Mouse (Mus musculus) cerebellum, postnatal 25 days (tissue): ENCODE data around the gene Zbed4.
"Not testable (repeated sequence)": the region's sequence is repeated elsewhere in the genome, so short reads cannot be mapped to it uniquely, and the experiment has no call there.

Source experiments
- DNase-seq, 2 experiments: peaks; one replicate each; pipeline ENCODE4 v3.0.0; 2021; ENCODE audit warnings: mixed read lengths in 2 of 2

The Zbed4 gene

GRCm38 (mm10) chr15:88751564-88752402 lies at the start of gene Zbed4:
Gene Zbed4 (plus strand): TSS chr15:88751660.
- DNase-seq: peak in 1 of 2 experiments; percentile 69

- peak in 1 of 2 experiments; percentile 44 for DNase-seq
Observed at GRCm38 (mm10) chr15:88702501-88702900, 49.0 kb upstream of the Zbed4 start.

DNA sequence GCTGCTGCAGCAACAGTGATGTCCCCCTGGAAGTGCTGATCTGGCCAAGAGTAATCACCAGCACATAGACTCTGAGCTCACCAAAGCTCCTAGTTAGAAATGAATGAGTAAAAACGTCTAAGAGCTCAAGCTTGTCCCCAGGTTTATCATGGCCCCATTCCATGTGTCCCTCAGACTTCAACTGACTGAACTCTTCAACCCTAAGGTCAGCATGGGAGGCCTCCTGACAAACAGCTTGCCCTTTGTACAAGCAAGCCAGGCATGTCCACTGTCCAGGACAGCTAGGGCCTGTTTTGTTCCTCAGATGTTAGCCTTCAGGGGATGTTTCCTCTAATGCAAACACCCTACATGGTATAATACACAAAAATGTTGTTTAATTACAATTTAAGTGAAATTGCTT lies 47.2 kb upstream of the Zbed4 start:
- DNase-seq: no peak

GRCm38 (mm10) chr15:88706320-88706719 lies 45.1 kb upstream of the Zbed4 start:
- DNase-seq: no peak

- DNase-seq: not testable (repeated sequence)
Observed at GRCm38 (mm10) chr15:88706987-88707386, 44.5 kb upstream of the Zbed4 start.

DNA sequence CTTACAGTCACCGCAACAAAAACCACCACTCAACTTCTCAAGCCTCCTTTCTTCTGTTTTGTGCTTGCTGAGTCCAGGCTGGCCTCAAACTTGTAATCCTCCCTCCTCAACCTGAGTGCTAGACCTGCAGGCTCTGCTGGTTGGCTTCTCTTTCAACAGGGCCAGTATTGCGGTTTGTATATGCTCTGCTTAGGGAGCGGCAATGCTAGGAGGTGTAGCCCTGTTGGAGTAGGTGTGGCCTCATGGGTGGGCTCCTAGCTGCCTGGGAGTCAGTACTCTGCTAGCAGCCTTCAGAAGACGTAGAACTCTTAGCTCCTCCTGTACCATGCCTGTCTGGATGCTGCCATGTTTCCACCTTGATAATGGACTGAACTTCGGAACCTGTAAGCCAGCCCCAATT lies 43.3 kb upstream of the Zbed4 start:
- no peak for DNase-seq

- DNase-seq: no peak
Observed at GRCm38 (mm10) chr15:88708657-88709511, 42.6 kb upstream of the Zbed4 start.

- no peak for DNase-seq
Observed at GRCm38 (mm10) chr15:88709878-88710277, 41.6 kb upstream of the Zbed4 start.

DNA sequence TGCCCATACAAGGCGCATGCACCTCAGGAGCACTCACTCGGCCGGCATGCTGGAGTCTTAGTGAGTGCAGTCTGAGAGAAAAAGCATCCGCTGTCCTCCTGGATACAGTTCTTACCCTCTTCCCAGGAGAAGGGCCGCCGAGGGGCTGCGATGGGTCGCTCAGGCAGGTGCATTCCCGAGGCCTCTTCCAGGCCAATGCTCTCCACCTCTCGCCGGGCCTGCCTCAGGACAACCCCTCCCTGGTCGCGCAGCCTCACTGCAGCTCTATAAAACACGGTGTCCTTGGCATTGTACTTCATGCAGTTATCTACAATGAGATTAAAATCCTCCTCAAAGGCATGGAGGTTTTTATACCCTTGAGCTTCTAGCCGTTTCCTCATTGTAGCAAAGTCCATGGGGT lies 39.0 kb upstream of the Zbed4 start:
- no peak for DNase-seq

- DNase-seq: no peak
Observed at GRCm38 (mm10) chr15:88714021-88714589, 37.4 kb upstream of the Zbed4 start.

DNA sequence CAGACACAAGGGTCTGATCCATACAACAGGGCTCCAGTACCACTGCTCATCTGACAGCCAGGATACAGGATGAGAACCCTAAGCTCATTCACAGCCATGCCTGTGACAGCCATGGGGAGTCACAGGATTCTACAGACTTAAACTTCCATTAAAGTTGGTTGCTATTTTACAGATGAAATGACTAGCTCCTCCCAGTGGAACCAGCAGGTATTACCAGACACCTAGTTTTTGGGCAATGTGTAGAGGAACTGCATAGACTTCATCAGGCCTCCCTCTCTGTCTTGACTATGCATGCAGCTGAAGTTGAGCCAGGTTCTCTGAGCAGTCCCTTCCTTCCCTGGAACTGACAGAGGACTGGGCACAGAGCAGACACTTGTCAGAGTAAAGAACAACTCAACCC lies 35.1 kb upstream of the Zbed4 start:
- peak in 1 of 2 experiments; percentile 62 for DNase-seq

DNA sequence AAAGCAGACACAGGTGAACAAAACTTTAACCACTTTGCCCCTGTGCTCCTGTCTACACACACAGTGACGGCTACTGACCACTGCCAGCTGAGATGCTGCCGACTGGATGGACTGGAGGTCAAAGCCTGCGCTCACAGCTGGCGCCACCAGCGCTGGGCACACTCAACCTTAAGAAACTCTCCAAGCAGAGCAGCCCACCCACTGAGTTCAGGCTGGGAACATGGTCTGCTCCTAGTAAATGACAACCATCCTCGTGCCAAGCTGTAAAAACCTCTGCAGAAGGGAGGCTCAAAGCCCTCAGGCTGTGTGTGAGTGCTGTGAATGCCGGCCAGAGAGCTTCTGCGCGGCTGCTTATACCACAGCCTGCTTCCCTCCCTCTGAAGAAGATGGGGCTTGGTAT lies 34.2 kb upstream of the Zbed4 start:
- DNase-seq: no peak

- no peak for DNase-seq
Observed at GRCm38 (mm10) chr15:88723205-88723604, 28.3 kb upstream of the Zbed4 start.

DNA sequence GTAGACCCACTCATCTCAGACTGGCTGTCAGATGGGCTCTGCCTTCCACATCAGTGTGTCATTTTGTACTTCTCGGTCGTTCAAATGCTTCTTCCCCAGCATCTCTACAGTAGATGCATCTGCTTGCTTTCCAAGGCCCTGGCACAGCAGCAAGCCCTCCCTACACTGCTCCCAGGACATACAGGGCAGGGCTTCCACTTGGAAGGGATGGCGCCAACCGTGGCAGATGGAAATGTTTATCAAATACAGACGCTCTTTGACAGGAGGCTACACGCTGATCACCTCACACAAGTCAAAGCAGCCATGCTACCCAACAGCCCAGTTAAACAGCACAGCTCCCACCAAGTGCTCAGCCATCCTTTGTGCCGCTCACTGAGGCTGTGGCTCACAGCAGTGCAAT lies 27.1 kb upstream of the Zbed4 start:
- peak; percentile 81 to 84 for DNase-seq

GRCm38 (mm10) chr15:88725036-88725435 lies 26.4 kb upstream of the Zbed4 start:
- DNase-seq: peak; percentile 40

- no peak for DNase-seq
Observed at GRCm38 (mm10) chr15:88727204-88727603, 24.3 kb upstream of the Zbed4 start.

GRCm38 (mm10) chr15:88730717-88731116 lies 20.7 kb upstream of the Zbed4 start:
- no peak for DNase-seq

DNA sequence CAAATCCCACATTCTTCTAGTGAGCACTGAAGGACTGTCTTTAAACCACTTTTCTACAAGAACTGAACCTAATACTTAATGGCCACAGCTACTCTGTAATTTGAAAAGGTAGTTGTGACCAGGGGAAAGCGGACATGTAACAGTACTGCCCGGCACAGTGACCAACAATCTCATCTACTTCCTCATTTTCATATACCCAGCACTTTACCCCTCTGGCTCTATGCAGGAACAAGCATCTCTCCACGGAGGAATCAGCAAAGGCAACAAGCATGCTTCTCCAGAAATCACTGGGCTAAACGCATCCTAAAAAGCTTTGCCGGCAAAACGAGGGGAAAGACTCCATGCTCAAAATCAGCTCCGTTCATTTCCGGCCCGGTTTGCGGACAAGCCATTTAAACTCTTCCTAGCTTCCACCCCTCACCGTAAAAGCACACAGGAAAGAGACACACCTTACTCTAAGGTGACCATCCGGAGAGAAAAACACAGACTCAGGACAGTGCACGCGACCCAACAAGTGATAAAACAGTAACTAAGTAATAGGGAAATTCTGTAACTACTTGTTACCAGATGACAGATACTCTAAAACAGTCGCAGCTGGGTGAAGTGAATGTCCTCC lies 18.9 kb upstream of the Zbed4 start:
- DNase-seq: no peak

GRCm38 (mm10) chr15:88733041-88733751 lies 18.3 kb upstream of the Zbed4 start:
- peak; percentile 77 to 78 for DNase-seq

GRCm38 (mm10) chr15:88733834-88734571 lies 17.5 kb upstream of the Zbed4 start, which contains the start of gene Brd1:
Gene Brd1 (minus strand): TSS chr15:88734233.
- DNase-seq: peak; percentile 89 to 95

- DNase-seq: no peak
Observed at GRCm38 (mm10) chr15:88736166-88736565, 15.3 kb upstream of the Zbed4 start.
